Mouse (Mus musculus) liver, embryonic 15.5 days (tissue): Measurements from ENCODE around the gene Tomm70a. TPM values are rescaled to one million over a fixed set of nuclear protein-coding genes. Genes with fewer than 3 reads are reported as not detected.

Source experiments
- ATAC-seq: fragments of 200-750 bp; cut with Nextera tagmentation; 2 replicates; pipeline ENCODE4 v1.8.0; 2017; ENCODE audit warnings: moderate number of reproducible peaks, mild to moderate bottlenecking, moderate library complexity; ENCODE audit not compliant: insufficient read depth
- H3K27ac ChIP-seq: fragments of 300-500 bp; sonication (generic); replicated peaks from 2 replicates; pipeline ENCODE4 v1.5.1; 2015; ENCODE audit warnings: mild to moderate bottlenecking, inconsistent platforms
- H3K27me3 ChIP-seq: fragments of 300-500 bp; sonication (generic); 2 replicates; pipeline ENCODE4 v1.6.1; 2015; ENCODE audit warnings: mild to moderate bottlenecking, inconsistent platforms
- H3K36me3 ChIP-seq: fragments of 300-500 bp; sonication (generic); replicated peaks from 2 replicates; pipeline ENCODE4 v1.6.1; 2015; ENCODE audit warnings: moderate library complexity, mild to moderate bottlenecking, inconsistent platforms
- H3K4me1 ChIP-seq: fragments of 300-500 bp; sonication (generic); replicated peaks from 2 replicates; pipeline ENCODE4 v1.6.1; 2015; ENCODE audit warnings: inconsistent platforms
- H3K4me2 ChIP-seq: fragments of 300-500 bp; sonication (generic); 2 replicates; pipeline ENCODE4 v1.6.1; 2015; ENCODE audit warnings: moderate library complexity, mild to moderate bottlenecking, inconsistent platforms
- H3K4me3 ChIP-seq: fragments of 300-500 bp; sonication (generic); replicated peaks from 2 replicates; pipeline ENCODE4 v1.5.1; 2015; ENCODE audit warnings: mild to moderate bottlenecking, inconsistent platforms
- H3K9ac ChIP-seq: fragments of 300-500 bp; sonication (generic); 2 replicates; pipeline ENCODE4 v1.6.1; 2015; ENCODE audit warnings: moderate library complexity, mild to moderate bottlenecking, inconsistent platforms
- H3K9me3 ChIP-seq: fragments of 300-500 bp; sonication (generic); replicated peaks from 2 replicates; pipeline ENCODE4 v1.6.1; 2016; ENCODE audit warnings: inconsistent platforms
- WGBS: fragments of 180-500 bp; shearing (Covaris S2); methylation state at CpG from one replicate; pipeline ENCODE4 v1.1.7; 2015; ENCODE audit warnings: mixed read lengths; ENCODE audit not compliant: insufficient replicate concordance; 5-methylcytosine and 5-hydroxymethylcytosine counted together
- polyA plus RNA-seq: library from polyadenylated mRNA; unstranded; fragments of >200 nt; fragmentation: Nextera tagmentation; extraction: Ambion mirVana; gene quantifications from 2 replicates; pipeline ENCODE4 v1.2.1, GENCODE M21; 2015

The Tomm70a gene
- polyA plus RNA-seq, 1 experiment from 2014 or later = 22.0 TPM

DNA sequence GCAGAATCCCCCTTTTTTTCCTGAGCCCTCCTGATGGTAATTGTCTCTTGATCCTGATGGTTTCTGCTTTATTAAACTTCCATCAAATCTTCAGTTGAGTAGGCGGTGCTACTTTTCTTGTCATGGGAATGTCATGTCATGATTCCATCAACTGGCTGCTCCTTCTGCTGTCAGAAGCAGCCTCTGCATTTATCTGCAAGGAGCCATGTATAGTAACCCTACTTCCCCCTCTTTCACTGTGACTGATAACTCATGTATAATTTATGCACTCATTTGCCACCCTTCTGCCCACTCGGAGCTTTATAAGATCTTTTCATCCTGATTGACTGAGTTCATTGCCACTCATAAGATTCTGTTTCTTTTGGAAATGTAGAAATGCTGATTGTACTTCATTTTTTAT, 3.9 kb upstream of the Tomm70a start:
- Histone ChIP-seq H3K4me1 (peaks cover 13% of the 10 kb centered on the region), H3K9me3 (no peaks in the 10 kb centered on the region), H3K4me2 (no peak overlapping the region), H3K27me3 (0 out of 2 replicates have a peak, but pooled peaks cover 7% of the 10 kb centered on the region), H3K27ac (no peak overlapping the region), H3K4me3 (no peak overlapping the region), H3K9ac (no peak overlapping the region), H3K36me3 (no peaks in the 10 kb centered on the region)
- no peak for ATAC-seq
- WGBS = 37% methylated on average over 2 of the region's 2 CpGs

DNA sequence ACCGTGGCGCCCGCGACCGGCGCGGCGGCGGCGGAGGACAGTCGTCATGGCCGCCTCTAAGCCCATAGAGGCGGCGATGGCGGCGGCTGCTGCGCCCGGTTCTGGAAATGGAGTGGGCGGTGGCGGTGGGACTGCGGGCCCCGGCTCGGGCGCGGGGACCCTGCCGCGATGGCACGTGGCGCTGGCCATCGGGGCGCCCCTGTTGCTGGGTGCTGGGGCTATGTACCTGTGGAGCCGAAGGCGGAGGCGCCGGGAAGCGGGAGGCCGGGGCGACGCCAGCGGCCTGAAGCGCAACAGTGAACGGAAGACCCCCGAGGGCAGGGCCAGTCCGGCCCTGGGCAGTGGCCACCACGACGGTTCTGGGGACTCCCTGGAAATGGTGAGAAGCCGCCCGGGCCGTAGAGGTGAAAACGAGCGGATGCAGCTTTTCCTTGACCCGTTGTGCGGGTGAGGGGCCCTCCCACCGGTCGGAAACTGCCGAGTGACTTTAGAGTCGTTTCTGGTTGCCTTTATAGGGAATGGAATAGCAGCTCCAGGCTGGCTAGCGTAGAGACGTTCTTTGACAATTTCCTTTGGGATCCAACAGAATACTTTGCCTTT, 413 bp downstream of the Tomm70a start:
- peak; percentile 2; the same call in 1 of the 2 replicates for ATAC-seq
- H3K27ac ChIP-seq = peak overlapping the region; percentile 87
- H3K9me3 ChIP-seq = no peaks in the 10 kb centered on the region
- H3K27me3 ChIP-seq = no peaks in the 10 kb centered on the region
- under 1% methylated on average over 58 of the region's 59 CpGs for WGBS
- peaks cover 39% of the 10 kb centered on the region for H3K4me1 ChIP-seq
- H3K4me3 ChIP-seq = peak overlapping the region; percentile 99
- H3K4me2 ChIP-seq = peak overlapping the region; percentile 84
- H3K36me3 ChIP-seq = no peaks in the 10 kb centered on the region
- H3K9ac ChIP-seq = peak overlapping the region; percentile 96

DNA sequence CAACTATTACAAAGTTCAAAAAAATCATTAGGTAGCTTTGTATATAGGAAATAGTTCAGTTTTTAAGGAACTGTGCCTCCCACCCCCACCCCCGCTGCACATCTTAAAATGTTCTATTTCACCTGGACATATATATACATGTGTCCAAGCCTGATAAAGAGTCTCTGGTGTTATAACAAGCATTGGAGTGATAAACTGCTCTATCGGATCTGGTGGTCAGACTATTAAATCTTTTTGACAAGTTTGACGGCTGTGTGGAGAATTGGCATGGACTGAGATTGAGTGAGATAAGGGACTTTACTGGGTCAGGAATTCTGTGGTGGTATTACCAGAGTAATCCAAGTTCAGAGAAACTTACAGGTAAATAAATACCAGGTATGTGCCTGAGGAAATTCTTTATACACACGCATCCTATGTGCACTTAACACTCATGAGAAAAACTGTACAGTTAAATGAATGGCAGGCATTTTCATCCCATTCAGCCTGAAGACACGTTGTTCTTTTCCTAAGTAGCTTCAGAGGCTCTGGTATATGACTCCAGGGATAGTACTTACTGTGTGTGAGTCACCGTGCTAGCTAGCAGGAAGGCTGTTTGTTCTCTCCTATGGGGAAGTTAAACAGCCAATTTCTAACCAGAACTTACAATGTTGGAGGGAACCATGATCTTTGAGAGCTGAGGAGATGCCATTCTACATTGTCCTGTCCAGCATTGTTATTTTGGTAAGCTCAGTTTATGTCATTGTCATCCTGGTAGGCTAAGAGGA, 1.4 kb downstream of the Tomm70a start:
- no peak for ATAC-seq
- Histone ChIP-seq H3K9ac (peak overlapping the region; percentile 96), H3K36me3 (no peaks in the 10 kb centered on the region), H3K27ac (0 out of 2 replicates have a peak overlapping the region, but pooled peaks have one; percentile 15), H3K4me2 (peak overlapping the region; percentile 84), H3K4me1 (peaks cover 45% of the 10 kb centered on the region), H3K27me3 (no peaks in the 10 kb centered on the region), H3K4me3 (peak overlapping the region; percentile 99), H3K9me3 (no peaks in the 10 kb centered on the region)
- WGBS = 13% methylated on average over 6 of the region's 6 CpGs

DNA sequence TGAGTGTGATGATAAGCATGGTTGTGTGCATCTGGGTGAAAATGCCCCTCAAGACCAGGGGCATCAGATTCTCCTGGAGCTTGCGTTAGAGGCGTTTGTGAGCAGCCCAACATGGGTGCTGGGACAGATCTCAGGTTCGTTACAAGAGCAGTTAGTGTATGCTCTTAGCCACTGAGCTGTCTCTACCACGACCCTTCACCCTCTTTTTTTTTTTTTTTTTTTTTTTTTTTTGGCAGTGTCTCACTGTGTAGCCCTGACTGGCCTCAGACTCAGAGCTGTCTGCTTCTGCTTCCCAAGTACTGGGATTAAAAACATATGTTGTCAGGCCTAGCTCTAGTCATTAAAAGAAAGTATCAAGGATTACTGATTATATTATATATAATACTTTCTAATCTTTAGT, 4.8 kb downstream of the Tomm70a start:
- no peaks in the 10 kb centered on the region for H3K9me3 ChIP-seq
- H3K4me2 ChIP-seq = no peak overlapping the region; the same call in 1 of the 2 replicates
- peaks cover 42% of the 10 kb centered on the region for H3K4me1 ChIP-seq
- no peaks in the 10 kb centered on the region for H3K36me3 ChIP-seq
- H3K27me3 ChIP-seq = no peaks in the 10 kb centered on the region
- no peak overlapping the region for H3K27ac ChIP-seq
- 49% methylated on average over 4 of the region's 4 CpGs for WGBS
- ATAC-seq = no peak
- H3K9ac ChIP-seq = no peak overlapping the region
- H3K4me3 ChIP-seq = no peak overlapping the region

DNA sequence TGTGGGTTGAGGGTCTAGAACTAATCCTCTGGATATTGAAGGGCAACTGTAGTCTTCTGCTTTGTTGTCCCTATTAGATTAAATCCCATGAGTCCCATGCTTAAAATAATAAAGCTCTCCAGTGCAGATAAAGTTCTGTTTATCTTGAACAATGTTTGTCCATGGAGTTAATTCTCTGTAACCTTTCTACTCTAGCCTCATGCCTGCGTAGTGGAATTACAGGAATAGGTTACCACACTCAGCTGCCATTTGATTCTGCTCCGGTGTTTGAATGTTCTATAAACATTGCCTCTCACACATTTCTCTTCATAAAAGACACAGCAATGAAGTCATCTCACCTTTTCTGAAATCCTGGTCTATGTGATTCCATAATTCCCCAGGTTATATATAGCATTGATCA, 6.3 kb downstream of the Tomm70a start:
- Histone ChIP-seq H3K27me3 (no peaks in the 10 kb centered on the region), H3K4me2 (0 out of 2 replicates have a peak overlapping the region, but pooled peaks have one; percentile 4), H3K9me3 (no peaks in the 10 kb centered on the region), H3K4me3 (no peak overlapping the region), H3K27ac (peak overlapping the region; percentile 33; the same call in 1 of the 2 replicates), H3K4me1 (peaks cover 45% of the 10 kb centered on the region), H3K9ac (no peak overlapping the region), H3K36me3 (no peaks in the 10 kb centered on the region)
- WGBS = 76% methylated on average over 2 of the region's 2 CpGs
- no peak for ATAC-seq

DNA sequence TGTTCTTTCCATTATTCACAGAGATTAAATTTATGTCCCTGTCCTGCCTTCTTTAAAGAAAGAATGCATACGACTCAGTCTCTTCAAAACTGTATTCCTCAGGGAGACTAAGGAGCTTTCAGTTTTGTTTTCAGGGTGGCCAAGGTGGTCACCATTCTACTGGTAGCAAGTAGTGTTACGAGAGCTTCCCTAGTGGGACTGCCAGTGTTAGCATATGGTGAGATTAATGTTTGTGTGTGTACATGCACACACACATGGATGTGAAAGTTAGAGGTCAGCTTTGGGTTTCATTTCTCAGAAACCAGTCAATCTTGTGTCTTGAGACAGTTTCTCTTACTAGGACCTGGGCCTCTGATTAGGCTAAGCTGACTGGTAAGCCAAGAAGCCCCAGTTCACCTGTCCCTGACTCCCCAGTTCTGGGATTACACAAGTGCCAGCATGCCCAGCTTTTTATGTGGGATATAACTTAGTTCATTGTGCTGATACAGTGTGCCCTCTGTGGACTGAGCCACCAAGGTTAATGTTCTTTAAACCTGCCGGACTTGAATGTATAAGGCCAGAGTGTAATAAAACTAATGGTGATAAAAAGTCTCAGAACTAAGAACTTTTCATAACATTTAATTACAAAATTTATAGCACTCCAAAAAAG, 9.4 kb downstream of the Tomm70a start:
- H3K4me3 ChIP-seq = no peak overlapping the region
- no peak overlapping the region for H3K9ac ChIP-seq
- H3K36me3 ChIP-seq = peaks cover 14% of the 10 kb centered on the region
- no peak for ATAC-seq
- 73% methylated on average over 3 of the region's 3 CpGs for WGBS
- H3K4me1 ChIP-seq = peaks cover 26% of the 10 kb centered on the region
- no peaks in the 10 kb centered on the region for H3K27me3 ChIP-seq
- no peak overlapping the region for H3K4me2 ChIP-seq
- H3K9me3 ChIP-seq = no peaks in the 10 kb centered on the region
- no peak overlapping the region for H3K27ac ChIP-seq

DNA sequence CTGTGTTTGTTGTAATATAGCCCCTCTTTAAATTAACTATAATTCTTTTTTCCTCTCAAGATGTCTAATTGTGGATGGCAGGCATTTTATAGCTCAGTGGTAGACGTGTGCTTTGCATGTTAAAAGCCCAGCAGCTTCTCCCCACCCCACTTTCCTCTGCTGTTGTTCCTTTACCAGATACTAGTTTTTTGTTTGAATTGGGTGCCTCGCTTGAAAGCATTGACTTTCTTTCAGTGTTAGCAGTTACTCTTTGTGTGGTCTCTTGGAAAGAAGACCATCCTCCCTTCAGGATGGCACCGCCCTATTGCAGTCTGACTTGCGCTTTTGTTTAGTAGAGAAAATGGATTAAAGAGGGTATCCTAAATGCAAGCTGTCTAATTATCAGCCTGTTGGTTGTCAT, 10.0 kb downstream of the Tomm70a start:
- no peak for ATAC-seq
- H3K9ac ChIP-seq = no peak overlapping the region
- H3K4me3 ChIP-seq = no peak overlapping the region
- H3K9me3 ChIP-seq = no peaks in the 10 kb centered on the region
- H3K4me2 ChIP-seq = no peak overlapping the region
- no peak overlapping the region for H3K27ac ChIP-seq
- H3K4me1 ChIP-seq = peaks cover 21% of the 10 kb centered on the region
- peaks cover 20% of the 10 kb centered on the region for H3K36me3 ChIP-seq
- WGBS = 73% methylated on average over 4 of the region's 4 CpGs
- H3K27me3 ChIP-seq = no peaks in the 10 kb centered on the region

DNA sequence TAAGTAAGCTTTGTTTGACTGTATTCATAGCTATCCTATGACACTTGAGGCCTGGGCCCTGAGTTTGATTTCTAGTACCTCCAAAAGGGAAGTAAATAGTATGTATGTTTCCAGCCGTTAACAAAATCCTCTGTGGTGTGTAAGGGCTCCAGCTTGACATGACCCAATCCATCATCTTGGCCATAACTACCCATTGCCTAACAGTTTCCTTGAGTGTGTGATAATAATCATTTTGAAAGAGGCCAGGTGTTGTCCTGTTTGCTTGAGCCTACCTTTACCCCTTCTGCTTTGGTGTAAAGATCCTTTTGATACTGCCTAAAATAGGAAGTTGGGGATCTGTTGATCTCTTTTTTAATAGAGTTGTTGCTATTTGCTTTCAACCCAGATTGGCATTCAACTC, 10.8 kb downstream of the Tomm70a start:
- no peak overlapping the region for H3K9ac ChIP-seq
- no peak overlapping the region for H3K4me2 ChIP-seq
- H3K4me1 ChIP-seq = peaks cover 19% of the 10 kb centered on the region
- peaks cover 25% of the 10 kb centered on the region for H3K36me3 ChIP-seq
- whole genome bisulfite sequencing = 22% methylated on average over 1 of the region's 1 CpGs
- H3K4me3 ChIP-seq = no peak overlapping the region
- no peak for ATAC-seq
- no peak overlapping the region for H3K27ac ChIP-seq
- no peaks in the 10 kb centered on the region for H3K9me3 ChIP-seq
- H3K27me3 ChIP-seq = no peaks in the 10 kb centered on the region

DNA sequence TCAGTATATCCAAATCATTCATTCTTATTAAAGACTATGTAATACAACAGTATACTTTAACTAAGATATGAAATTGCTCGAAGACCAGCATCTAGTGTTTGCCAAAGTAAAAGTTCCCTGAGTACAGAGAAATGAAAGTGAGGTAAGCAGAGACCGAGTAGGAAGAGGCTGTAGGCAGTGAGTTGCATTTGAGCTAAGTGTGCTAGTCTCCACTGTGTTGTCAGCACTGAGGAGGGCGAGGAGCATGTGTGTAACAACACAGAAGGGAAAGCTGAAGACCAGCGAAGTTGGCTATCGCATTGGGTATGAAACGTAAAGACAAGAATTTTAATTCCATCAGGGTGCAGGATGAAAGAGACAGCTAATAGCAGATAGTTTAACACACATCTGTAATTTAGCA, 12.1 kb downstream of the Tomm70a start:
- H3K4me2 ChIP-seq = no peak overlapping the region
- 84% methylated on average over 6 of the region's 6 CpGs for WGBS

DNA sequence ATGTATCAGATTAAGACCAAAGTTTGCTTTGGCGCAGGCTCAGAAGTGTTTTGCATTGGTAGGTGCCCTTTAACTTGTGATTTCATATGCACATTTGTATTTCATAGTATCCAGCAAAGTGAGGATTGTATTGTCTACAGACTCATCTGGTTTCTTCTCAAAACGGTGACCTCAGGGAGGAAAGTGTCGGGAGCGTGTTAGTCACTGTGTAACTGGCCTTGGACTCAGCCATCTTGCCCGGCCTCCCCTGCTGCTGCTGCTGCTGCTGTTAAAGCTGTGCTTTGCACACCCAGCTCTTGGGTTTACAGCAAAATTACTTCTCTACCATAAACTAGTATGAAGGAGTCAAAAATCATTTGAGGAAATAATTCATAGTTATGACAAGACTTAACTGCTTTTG, 23.2 kb downstream of the Tomm70a start:
- Histone ChIP-seq H3K27ac (no peak overlapping the region), H3K4me3 (no peak overlapping the region), H3K4me2 (no peak overlapping the region), H3K9ac (no peak overlapping the region), H3K36me3 (peaks cover 56% of the 10 kb centered on the region), H3K9me3 (no peaks in the 10 kb centered on the region), H3K27me3 (no peaks in the 10 kb centered on the region), H3K4me1 (no peaks in the 10 kb centered on the region)
- ATAC-seq = no peak
- 81% methylated on average over 5 of the region's 5 CpGs for WGBS

More for the DNA sequence above, 12.1 kb downstream of the Tomm70a start:
- no peak overlapping the region for H3K9ac ChIP-seq
- no peaks in the 10 kb centered on the region for H3K27me3 ChIP-seq
- no peak overlapping the region for H3K4me3 ChIP-seq
- peaks cover 31% of the 10 kb centered on the region for H3K36me3 ChIP-seq
- no peaks in the 10 kb centered on the region for H3K9me3 ChIP-seq
- ATAC-seq = no peak
- H3K27ac ChIP-seq = no peak overlapping the region
- H3K4me1 ChIP-seq = peaks cover 15% of the 10 kb centered on the region

DNA sequence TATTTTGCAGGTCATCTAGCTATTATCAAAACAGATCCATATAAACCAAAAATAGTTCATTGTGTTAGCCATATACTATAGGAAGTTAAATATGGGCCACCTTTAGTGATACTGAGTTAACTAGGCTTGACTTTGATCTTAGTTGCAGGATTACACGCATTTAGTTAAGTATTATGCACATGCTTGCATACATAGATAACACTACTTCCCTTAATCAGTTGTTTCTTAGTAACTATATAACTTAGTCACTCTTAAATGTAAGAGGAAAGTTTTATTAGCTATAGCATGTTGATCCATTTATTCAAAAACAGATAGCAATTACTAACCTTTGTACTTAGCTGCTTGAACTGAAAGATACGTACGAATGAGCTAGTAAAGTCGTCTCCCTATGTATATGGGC, 29.9 kb downstream of the Tomm70a start:
- Histone ChIP-seq H3K27me3 (no peaks in the 10 kb centered on the region), H3K27ac (no peak overlapping the region), H3K9me3 (no peaks in the 10 kb centered on the region), H3K4me3 (no peak overlapping the region), H3K4me2 (no peak overlapping the region), H3K4me1 (peaks cover 6% of the 10 kb centered on the region), H3K9ac (no peak overlapping the region), H3K36me3 (peaks cover 46% of the 10 kb centered on the region)
- no peak for ATAC-seq
- WGBS = 85% methylated on average over 4 of the region's 4 CpGs
